Mouse (Mus musculus): ENCODE data around the gene Emc6.

Emc6 gene

DNA sequence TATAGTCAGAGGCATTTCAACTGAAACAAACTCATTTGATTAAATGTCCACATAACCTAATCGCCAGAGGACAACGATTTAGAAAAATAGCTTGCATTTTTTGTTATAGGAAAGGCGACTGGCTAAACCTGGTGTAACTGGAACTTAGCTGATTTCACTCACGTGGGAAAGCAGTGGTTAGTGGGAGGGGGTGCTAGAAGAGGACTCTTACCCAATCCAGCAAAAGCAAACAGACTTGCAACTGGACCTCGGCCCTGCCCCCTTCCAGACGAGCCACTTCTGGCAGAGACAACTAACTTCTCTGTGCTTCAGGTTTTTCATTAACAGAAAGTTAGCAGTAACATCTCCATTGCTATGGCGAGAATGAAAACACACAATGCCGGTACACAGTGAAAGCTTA lies 1.2 kb downstream of the Emc6 start:
- no peak for DNase-seq

DNA sequence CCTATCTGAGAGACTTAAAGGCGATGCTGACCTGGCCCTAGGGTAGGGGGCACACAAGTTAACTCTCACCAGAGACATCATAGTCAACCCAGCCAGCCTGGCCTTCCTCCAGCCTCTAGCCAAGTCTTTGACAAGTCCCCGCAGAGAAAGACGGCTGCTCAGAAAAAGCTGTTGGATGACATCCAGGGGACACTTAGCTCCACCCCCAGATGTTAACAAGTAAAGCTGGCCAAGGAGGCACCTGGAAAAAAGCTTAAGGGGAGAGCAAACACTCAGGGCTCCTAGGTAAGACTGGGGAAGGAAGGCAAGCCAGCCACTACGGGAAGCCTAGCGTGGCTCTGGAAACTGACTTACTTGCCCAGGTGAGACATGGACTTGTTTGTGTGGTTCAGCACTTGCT lies 4.7 kb downstream of the Emc6 start:
- DNase-seq = no peak

- peak; percentile 56 to 65 for DNase-seq
These were observed 7.6 kb downstream of the Emc6 start for GRCm38 (mm10) chr11:73169231-73169630.

DNA sequence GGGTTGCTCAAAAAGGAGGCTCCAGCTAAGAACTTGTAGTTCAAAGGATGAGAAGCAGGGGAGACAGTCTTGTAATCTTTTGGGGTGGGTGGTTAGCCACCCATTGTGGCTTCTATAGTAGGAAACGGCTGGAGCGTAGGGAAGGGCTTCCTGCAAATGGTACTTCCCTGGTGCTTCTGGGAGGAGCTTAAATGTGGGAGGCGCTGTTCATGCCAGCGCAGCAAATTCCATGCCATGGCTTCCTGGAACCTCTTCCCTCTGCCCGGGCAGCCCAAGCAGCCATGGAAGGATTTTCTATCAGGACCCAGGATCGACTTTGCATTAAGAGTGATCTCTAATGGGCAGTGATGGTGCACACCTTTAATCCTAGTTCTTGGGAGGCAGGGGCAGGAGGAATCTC lies 8.3 kb downstream of the Emc6 start:
- DNase-seq = no peak

DNA sequence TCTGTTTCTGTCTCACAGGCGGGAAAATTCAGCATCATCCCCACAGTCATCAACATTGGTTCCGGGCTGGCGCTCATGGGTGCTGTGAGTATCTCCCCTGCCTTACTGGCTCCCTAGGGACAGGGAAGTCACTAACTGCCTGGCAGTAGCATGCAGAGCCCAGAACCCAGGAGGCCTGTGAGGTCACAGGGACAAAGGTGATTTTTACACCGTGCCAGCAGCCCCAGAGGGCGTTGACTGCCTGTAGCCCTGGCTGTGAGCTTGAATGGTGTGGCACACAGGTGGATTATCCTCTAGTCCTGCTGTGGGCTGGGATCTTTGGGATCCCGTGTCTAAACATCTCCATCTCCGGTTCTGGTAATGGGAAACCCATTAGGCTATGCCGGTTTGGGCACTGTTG lies 8.8 kb downstream of the Emc6 start:
- DNase-seq = no peak

DNA sequence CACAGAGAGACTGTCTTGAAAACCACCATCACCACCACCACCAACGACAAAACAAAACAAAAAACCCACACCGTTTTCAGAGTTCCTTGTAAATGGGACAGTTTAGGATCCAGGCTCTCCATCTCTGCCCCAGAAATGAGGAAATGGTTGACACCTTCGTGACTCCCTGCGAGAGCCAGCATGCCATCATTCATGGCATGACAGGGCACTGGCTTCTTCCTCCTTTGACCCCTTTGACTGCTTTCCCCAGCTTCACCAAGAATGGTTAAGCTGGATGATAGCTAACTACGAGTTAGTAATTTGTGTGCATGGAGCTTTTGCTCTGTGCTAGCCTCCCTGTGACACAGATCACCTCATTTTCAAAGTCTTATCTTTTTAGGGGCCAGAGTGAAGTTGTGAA lies 14.6 kb downstream of the Emc6 start:
- DNase-seq = no peak

DNA sequence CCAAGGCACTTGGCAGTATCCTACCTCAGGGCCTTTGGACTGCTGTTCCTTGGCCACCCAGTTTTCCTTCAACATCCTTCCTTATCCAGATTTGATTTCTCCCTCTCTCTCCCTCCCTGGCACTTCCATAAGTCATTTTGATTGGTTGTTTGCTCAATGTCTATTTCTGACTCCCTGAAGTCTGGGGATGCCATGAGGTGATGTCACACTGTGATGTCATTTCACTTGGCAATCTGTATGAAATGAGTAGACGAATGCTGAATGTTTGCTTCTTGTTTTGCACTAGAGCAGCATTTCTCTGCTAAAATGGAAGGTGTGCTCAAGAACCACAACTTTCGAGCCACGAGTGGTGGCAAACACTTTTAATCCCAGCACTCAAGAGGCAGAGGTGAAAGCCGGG lies 15.2 kb downstream of the Emc6 start:
- no peak for DNase-seq

GRCm38 (mm10) chr11:73160811-73161200 lies 16.0 kb downstream of the Emc6 start:
- no peak for DNase-seq

GRCm38 (mm10) chr11:73159957-73160810 lies 16.7 kb downstream of the Emc6 start, which contains the start of gene P2rx5:
TSS of gene P2rx5 (plus strand) at chr11:73160421.
- no peak for DNase-seq

DNA sequence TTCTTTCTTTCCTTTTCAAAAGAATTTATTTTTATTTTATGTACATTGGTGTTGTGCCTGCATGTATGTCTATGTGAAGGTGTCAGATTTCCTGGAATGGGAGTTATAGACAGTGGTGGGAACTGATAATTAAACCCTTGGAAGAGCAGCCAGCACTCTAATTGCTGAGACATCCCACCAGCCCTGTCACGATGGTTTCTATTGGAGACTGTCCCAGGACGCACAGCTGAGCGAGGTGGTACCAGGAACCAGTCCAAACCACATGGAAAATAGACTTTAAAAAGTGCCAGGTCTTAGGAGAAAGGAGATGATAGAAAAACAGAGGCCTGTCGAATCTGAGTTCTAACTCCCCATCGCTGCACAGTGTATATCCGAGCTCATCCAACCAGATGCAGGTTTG lies 21.8 kb downstream of the Emc6 start:
- no peak for DNase-seq

- DNase-seq = no peak
These were observed 28.6 kb downstream of the Emc6 start for GRCm38 (mm10) chr11:73148209-73148608.

DNA sequence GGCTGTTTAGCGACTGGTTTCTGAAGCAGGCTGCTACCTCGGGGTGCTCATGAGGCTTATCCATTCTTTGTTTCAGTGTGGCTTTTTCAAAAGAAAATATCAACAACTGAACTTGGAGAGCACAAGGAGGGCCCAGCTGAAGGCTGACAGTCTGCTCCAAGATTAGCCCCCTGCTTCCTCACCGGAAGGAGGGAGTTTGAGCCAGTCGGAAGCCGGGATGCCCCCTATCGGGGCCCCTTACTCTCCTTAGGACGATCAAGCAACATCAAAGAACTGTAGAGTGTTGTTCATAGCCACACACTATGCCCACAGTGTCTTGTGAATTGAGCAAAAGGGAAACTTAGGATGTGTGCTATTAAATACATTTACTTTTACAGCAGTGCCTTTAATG lies 29.9 kb downstream of the Emc6 start:
- no peak for DNase-seq

DNA sequence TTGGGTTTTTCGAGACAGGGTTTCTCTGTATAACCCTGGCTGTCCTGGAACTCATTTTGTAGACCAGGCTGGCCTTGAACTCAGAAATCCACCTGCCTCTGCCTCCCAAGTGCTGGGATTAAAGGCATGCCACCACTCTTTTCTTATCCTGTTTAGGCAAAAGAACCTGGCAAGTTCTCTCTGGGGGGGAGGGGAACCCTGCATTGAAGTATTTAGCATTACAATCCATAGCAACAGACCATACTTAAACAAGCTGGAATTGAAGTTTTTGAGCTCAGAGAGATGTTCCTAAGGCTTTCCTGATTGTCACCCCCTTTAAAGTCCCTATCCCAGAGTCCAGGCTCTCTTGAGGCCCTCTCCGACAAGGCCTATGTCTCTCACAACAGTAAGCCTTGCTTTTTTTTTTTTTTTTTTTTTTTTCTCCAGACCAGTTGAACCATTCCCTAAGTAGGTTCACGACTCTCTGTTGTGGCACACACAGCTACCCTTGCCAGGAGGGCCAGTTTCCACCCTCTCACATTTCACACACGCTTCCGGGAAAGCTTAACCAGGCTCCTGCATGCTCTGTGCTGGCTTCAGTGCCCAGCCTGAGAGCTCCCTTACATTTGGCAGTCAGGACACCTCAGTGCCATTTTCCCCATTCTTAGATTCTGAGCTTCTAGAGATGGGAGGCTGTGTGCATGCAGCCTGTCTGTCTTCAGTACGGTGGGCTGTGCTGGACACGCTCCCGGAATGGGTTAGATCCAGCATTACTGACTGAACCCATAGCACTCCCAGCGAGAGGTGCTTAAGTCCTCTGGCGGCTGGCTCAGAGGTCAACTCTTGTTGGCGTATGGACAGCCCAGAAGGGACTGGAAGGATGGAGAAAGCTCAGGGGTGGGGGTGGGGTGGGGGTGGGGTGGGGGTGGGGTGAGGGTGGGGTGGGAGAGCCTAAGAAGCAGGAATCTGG lies 30.5 kb downstream of the Emc6 start:
- no peak for DNase-seq

GRCm38 (mm10) chr11:73144261-73144681 lies 32.6 kb downstream of the Emc6 start:
- no peak for DNase-seq

- peak; percentile 92 to 93 for DNase-seq
These were observed 39.0 kb downstream of the Emc6 start, which contains the start of gene Haspin for GRCm38 (mm10) chr11:73137591-73138501. TSS of gene Haspin (minus strand) at chr11:73138294.

GRCm38 (mm10) chr11:73137116-73137515 lies 39.7 kb downstream of the Emc6 start:
- peak in 1 of 2 experiments; percentile 20 for DNase-seq

DNA sequence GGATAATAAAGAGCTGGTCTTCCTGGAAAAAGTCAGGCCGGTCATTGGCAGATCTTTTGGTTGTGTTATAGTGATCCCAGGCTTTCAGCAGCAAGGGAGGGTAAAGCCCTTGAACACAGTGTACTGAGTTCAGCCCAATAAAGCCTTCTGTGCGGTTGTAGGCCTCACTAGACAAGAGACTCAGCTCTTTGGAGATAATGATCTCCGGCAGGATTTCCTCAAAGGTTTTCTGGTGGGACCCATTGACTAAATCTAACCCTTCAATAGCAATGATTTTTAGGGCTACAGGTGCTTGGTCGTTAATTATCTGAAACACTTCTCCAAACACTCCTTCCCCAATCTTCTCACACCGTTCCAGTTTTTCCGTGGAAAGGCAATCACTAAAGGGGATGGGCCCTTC lies 40.2 kb downstream of the Emc6 start:
- no peak for DNase-seq

GRCm38 (mm10) chr11:73134222-73134621 lies 42.6 kb downstream of the Emc6 start:
- DNase-seq = no peak

DNA sequence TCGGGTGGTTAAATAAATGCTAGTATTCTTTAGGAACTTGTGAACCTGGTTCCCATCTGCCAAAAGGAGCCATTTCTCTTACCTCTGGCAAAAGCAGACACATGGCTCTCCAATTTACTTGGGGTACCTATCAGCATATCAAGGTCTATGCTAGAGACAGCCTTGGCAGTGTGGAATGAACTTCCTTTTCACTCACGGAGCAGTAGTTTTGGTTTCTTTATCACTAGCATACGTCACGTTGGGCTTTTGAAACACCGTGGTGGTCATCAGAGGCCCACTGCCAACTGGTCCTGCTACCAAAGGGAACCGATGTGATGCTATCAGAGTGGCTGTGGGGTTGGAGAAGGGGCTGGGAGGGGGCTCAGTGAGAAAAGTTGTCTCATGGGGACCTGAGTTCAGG lies 43.8 kb downstream of the Emc6 start:
- DNase-seq = no peak

DNA sequence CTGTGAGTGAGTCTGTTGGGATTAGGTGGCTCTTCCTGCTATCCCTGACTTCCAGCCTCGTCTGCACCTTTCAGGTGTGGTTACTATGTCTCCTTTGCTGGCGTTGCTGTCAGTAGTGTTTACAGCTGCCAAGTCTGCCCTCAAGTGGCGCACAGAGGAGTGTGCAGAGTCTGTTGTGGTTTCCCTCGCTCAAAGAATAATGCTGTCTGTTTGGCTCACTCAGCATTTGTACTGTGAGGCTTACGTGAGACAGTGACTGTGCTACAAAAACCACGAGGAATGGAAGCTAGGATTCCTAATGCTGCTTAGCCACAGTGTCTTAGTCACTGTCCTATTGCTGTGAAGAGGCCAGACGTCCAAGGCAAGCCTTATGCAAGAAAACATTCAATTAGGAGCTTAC lies 45.8 kb downstream of the Emc6 start:
- DNase-seq = peak; percentile 50 to 57

GRCm38 (mm10) chr11:73126495-73126894 lies 50.3 kb downstream of the Emc6 start:
- no peak for DNase-seq
